Mouse (Mus musculus): Measurements from ENCODE around the gene Vwa8.
"Not testable (repeated sequence)": the region's sequence is repeated elsewhere in the genome, so short reads cannot be mapped to it uniquely, and the experiment has no call there.

Vwa8 gene

DNA sequence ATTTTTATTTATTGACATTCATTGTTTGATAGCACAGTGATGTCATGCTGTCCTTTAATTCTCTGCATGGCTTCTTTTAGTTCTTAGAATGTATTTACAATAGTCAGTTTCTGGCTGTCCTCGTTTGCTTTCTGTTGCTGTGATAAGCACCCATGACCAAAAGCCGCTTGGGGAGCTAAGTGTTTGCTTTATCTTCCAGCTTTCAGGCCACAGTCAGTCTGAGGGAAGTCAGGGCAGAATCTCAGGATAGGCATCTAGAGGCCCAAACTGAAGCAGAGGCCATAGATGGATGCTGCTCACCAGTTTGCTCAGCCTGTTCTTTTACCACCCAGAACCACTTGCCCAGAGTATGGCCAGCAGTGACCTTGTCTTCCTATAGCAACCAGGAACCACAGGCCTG, 28.3 kb downstream of the Vwa8 start:
- ChIA-PET POLR2A (no interaction called here), CTCF (no interaction called here)

DNA sequence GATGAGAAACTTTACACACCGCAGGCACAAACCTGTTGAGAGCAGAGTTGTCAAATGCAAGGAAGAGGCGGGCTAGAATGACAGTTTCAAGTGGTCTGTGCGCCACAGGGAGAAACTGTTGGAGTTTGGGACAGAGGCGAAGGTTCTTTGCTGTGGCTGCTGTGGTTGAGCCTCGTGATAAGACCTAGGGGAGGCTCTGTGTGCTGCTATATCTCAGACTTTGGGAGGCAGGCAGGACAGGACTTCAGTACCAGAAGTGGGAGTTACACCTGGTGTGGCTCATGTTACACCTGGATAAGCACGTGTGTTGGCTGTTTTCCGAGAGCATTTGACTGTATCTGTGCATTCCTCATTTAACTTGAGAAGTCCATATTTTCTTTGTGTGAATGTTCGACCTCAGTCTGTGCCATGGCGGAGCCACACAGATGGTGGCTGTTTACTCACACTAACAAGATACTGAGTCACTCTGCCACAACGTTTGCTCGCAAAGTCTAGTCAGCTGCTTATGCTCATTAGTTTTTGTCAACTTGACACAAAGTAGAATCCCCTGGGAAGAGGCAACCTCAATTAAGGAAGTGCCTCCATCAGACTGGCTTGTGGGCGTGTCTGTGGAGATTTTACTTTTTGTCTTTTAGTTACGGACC, 29.7 kb downstream of the Vwa8 start:
- ChIA-PET CTCF (no interaction called here), POLR2A (interaction anchor here in 1 of 4 experiments (0.6 kb wide), 1 partner anchor 846 kb away, joined by 3 read pairs; no protein-coding TSS in a partner anchor)

DNA sequence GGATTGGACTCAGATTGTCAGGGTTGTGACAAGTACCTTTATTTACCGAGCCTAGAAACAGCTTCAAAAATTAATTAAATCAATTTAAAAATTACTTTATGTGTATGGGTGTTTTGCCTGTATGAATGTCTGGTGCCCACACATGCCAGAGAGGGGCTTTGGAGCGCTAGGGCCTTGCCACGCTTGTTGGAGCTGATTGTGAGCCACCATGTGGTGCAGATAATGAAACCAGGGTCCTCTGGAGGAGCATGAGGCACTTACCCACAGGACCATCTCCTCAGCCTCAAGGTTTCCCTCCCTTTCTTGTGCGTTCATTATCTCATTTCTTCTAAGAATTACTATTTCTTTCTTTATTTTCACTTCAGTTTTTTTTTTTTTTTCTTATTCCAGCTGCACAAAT, 32.0 kb downstream of the Vwa8 start:
- CTCF ChIA-PET, result interaction anchor here in 1 of 4 experiments (0.6 kb wide), 2 partner anchors 340 to 440 kb away, joined by 4 to 6 read pairs; no protein-coding TSS in a partner anchor
- POLR2A ChIA-PET, result interaction anchor here in 3 of 4 experiments (0.6 to 3.2 kb wide), 5 partner anchors 11 to 231 kb away, joined by 3 to 11 read pairs (median 3); no protein-coding TSS in a partner anchor

DNA sequence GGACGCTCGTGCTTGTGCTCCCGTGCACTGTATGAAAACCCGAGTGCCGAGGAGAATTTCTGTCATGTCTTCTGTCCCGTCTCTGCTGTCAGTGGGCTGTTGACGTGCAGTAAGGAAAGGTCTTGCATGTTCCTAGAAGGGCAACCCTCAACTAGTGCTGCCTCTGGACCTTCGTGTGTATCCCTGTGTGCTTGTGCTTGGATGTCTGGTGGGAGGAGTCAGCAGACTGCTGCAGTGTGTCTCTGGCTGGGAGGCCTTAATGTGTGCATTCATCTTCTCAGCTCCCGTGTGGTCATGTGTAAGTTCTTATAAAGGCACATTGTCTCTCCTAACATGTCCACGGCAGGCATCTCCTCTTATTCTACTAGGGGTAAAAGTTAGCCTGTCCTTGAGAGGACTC, 32.7 kb downstream of the Vwa8 start:
- CTCF ChIA-PET, result interaction anchor here in 1 of 4 experiments (0.6 kb wide), 2 partner anchors 340 to 439 kb away, joined by 4 to 6 read pairs; no protein-coding TSS in a partner anchor
- POLR2A ChIA-PET, result interaction anchor here in 3 of 4 experiments (0.6 to 3.2 kb wide), 4 partner anchors 10 to 98 kb away, joined by 3 to 11 read pairs (median 4); no protein-coding TSS in a partner anchor

DNA sequence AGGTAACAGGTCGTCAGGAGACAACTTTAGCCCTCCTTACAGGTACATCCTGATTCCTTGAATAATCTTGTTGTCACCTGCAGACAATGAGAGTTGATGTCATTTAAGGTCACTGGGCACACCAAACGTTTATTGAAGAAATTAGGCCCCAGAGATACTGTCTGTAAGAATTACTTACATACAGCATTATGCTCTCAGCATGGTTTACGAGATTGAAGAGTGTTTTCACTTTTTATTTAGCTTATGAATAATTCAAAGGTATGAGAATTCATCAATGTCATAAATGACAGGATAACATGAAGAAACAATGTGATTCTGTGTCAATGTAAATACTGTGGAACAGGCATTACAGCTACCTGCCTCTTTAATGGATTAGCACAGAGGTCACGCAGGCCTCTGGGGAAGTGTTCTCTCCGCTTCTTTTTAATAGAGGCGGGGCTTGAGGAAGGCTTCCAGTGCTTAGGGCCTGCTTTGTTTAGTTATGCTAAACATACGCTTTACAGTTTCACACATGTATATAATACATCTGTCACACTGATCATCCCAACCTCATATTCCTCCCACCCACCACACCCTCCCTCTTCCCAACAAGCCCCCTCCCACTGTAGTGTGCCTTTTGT, 37.2 kb downstream of the Vwa8 start:
- CTCF ChIA-PET, result interaction anchor here in 1 of 4 experiments (0.7 kb wide), 1 partner anchor 58 kb away, joined by 3 read pairs; no protein-coding TSS in a partner anchor
- POLR2A ChIA-PET, result interaction anchor here in 3 of 4 experiments (0.6 to 1.1 kb wide), 7 partner anchors 16 to 1209 kb away, joined by 3 to 6 read pairs (median 3); no protein-coding TSS in a partner anchor

DNA sequence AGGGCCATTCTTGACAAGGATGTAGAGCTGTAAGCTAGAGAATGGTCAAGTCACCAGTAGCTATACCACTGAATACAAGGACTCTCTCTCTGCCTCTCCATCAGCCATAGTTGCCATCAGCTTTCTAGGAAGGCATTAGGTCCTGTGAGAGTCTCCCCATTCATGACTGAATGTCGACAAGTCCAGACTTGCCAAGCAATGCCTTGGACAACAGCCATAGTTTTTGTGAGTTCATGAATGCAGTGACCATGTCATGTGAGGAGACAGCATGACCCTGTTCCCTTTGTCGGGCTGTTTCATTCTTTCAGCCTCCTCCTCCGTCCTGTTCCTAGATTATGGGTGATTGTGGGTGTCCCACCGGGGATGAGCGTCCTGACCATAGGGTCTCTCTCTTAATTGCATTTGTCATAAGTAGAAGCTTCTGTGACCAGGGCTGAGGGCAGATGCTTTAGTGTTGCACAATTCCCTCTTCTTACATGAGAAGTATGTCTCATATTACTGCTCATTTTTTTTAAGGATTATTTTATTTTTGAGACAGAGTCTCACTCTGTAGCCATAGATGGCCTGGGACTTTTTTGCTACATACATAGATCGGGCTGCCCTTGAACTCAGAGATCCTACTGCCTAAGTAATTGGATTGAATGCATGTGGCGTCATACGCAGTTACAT, 37.8 kb downstream of the Vwa8 start:
- POLR2A ChIA-PET, result interaction anchor here in 3 of 4 experiments (0.6 to 1.1 kb wide), 7 partner anchors 17 to 1210 kb away, joined by 3 to 6 read pairs (median 3); no protein-coding TSS in a partner anchor
- CTCF ChIA-PET, result interaction anchor here in 1 of 4 experiments (0.7 kb wide), 1 partner anchor 59 kb away, joined by 3 read pairs; no protein-coding TSS in a partner anchor

DNA sequence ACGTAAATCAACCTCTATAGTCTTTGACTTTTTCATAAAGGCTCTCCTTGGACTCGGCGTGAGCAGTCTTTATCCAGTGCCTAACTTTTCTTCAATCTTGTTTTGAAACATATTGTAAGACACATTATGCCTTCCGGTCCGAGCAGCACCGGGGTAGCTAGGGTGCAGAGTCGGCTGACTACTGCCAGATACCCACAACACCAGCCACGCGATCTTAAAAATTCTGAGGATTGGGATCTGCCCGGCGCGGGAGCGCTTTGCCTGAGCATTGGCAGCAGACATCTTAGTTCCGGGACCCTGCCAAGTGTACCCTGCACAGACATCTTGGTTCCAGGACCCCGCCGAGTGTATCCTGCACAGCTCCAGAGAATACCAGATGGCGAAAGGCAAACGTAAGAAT, 38.6 kb downstream of the Vwa8 start:
- POLR2A ChIA-PET, CTCF ChIA-PET: not testable (repeated sequence)

DNA sequence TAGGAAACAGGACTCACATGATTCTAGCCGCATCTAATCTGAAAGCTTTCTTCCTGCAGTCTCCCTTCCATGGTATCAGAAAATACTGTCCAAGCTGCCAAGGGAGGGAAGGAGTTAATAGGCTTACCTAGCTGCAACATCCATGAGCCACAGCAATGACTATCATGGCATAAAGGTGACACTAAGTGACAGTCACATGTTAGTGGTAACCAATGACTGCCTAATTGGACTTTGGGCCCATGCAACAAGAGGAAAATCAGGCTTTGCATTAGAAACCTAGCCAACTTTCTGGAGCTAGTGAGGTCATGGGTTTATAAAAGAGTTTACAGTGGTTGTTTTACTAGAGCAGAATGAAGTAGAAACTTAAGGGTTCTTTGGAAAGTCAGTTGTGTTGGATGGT, 46.6 kb downstream of the Vwa8 start:
- POLR2A ChIA-PET, result no interaction called here
- CTCF ChIA-PET, result no interaction called here

DNA sequence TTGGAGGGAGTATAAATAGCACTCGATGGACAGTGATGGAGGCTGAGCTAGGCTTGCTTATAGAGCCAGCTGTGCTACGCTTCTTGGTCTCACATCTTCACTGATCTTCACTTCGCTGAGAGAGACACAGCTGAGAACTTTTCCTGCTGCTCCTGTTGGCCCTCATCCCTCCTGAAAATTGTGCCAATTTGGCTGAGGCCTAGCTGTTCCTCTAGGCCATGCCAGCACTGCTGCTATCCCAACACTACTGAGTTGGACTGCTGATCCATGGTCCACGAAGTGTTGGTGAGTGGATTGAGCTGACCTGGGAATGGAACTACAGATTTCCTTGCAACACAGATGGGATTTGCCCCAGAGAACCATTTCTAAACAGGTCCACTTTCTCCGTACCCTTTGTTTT, 47.4 kb downstream of the Vwa8 start:
- ChIA-PET CTCF (no interaction called here), POLR2A (no interaction called here)

DNA sequence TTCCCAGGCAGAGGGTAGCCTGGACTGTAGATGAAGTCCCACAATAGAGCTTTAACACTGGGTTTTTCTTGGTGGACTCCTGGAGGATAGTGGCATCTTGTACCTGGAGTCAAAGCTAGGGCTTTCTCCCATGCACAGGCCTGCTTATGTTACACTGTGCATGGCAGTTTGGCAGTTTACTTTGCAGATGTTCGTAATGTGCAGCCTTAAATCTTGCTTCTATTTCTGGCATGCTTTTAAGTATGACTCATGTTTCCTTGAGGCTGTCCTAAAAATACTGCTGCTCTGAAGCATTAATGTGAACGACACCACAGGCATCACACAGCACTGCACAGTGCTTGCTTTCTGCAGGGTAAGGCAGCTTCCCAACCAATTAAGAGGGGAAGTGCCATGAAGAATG, 51.9 kb downstream of the Vwa8 start:
- POLR2A ChIA-PET, result no interaction called here
- CTCF ChIA-PET, result no interaction called here

DNA sequence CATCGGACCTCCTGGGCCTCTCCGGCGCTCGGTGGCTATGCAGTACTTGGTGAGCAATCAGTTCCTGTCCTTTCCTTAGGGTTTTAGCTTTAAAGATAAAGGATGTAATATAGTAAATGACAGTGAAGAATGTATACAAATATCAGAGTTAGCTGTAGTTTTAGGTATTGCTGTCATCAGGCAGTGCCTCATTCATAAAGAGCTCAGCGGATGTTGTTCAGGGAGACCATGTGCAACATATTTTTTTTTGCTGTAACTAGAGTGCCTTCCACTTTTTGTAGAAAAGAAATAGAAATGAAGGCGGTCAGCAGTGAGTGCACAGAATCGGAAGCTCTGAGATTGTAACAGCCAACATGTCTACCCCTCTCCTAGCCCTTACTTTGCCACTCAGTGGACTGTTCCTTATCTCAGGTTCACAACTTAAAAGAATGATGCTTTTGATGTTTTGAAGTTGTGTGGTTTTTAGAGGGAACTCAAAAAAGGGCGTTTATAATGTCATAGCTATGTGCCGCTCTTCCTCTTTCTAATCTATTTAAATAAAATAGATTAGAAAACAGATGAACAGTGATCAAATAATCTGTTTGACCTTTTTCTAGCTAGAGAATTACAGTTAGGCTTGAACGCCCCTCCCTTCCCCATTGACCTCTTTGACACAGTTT, 59.5 kb downstream of the Vwa8 start:
- CTCF ChIA-PET, result no interaction called here
- POLR2A ChIA-PET, result no interaction called here

DNA sequence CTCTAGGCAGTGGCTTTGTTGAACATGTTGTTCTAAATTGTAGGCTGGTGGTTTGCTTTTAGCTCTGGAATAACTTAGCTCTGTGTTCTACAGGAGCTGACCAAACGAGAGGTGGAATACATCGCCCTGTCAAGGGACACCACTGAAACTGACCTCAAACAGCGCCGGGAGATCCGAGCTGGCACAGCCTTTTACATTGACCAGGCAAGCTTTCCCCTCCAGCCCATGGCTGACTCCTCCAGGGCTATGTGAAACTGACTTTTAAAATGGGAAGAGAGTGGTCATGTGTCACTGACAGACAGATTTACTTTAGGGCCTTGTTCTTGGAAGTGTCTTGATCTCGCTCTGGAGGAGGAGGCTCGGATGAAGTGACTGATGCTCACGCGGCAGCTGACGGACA, 63.2 kb downstream of the Vwa8 start:
- ChIA-PET CTCF (no interaction called here), POLR2A (no interaction called here)

DNA sequence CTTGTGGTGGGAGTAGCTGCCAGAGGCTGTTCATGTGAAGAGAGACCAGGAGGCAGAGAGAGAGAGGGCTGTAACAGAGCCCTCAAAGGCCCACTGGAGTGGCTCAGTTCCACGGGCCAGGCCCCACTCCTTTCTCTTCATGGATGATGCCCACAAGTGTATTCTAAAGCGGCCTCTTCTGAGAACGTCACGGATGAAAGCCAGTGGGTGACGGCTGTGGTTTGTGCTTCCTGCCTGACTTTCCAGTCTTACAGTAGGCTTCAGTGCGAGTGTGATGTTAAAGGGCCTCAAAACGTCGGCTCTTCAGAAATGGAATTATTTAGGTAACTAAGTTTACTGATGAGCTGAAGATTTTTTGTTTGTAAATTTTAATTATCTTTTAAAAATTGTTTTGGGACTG, 65.3 kb downstream of the Vwa8 start:
- ChIA-PET POLR2A (interaction anchor here in 1 of 4 experiments (0.6 kb wide), 1 partner anchor 208 kb away, joined by 3 read pairs; no protein-coding TSS in a partner anchor), CTCF (no interaction called here)

DNA sequence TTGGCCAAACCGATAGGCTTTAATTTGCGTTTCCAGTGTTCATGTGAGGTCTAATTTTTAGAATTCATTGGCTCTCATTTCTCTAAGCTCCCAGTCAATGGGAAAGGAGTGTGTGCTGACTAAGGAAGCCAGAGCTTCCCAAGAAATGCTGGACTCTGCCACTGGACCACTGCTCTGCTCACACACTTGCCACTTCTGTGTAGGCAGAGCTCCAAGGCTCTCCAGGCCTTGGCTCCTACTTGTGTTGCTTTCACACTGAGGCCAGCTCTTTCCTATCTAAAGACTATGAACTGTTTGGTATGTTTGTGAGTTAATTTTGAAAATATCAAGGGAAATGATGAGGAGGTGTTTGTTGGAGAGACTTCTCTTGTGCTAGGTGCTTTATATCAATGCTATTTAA, 67.8 kb downstream of the Vwa8 start:
- ChIA-PET POLR2A (no interaction called here), CTCF (no interaction called here)

DNA sequence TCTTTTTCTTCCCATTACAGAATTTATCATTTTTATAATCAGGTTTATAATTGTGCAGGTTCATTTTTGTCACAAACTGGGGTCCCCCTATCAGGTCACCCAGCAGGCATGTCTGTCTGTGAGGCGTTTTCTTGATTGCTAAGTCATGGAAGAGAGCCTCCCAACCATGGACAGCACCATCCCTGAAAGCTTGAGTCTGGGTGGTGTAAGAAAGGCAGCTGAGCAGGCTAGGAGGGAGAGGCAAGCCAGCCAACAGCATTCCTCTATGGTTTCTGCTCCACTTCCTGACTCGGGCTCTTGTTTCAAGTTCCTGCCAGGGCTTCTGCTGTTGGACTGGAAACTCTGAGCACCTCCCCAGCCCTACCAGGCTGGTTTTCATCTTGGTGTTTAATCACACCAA, 72.4 kb downstream of the Vwa8 start:
- POLR2A ChIA-PET, result interaction anchor here in 1 of 4 experiments (0.7 kb wide), 1 partner anchor 37 kb away, joined by 4 read pairs; no protein-coding TSS in a partner anchor
- CTCF ChIA-PET, result no interaction called here

DNA sequence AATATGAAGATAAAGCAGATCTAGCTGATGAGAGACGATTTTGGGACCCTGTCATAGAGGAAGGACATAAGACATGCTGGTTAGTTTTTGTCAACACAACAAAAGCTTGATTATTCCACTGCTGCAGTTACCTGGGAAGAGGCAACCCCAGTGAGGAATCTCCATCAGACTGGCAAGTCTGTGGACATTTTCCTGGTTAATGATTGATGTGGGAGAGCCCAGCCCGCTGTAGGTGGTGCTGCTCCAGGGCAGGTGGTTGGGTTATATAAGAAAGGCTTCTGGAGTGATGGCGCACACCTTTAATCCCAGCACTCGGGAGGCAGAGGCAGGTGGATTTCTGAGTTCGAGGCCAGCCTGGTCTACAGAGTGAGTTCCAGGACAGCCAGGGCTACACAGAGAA, 74.8 kb downstream of the Vwa8 start:
- ChIA-PET POLR2A (no interaction called here), CTCF (no interaction called here)

DNA sequence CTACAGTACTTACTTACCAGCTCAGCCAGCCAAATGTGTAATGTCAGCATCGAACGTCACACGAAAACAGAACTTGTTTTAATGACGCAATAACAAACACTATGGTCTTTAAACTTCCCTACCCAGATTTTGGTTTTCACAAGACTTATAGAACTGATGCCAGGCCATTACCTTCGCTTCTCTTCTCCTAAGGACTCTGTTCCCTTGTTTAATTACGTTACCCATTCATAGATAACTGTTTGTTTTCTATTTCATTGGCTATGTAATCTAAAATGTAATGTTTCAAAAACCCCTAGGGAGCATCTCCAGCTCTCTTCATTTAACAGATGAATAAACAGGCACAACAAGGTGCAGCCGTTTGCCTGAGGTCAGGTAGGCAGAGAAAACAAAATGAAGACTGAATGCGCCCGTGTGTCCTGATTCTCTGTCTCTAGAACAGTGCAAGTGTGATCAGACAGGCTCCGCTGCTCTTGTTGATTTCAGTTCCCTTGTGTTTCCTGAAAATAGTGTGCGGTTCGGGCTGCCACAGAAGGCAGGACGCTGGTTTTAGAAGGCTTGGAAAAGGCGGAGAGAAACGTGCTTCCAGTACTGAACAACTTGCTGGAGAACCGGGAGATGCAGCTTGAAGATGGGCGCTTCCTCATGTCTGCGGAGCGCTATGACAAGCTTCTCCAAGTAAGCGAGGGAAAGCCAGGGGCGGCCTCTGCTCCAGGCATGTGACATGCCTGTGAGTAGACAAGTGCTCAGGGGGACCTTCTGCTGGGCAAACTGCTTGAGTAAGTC, 76.1 kb downstream of the Vwa8 start:
- ChIA-PET CTCF (interaction anchor here in 1 of 4 experiments (1.1 kb wide), 1 partner anchor 227 kb away, joined by 3 read pairs; no protein-coding TSS in a partner anchor), POLR2A (interaction anchor here in 2 of 4 experiments (1.0 to 2.0 kb wide), 2 partner anchors 10 kb away, joined by 3 to 5 read pairs; no protein-coding TSS in a partner anchor)

DNA sequence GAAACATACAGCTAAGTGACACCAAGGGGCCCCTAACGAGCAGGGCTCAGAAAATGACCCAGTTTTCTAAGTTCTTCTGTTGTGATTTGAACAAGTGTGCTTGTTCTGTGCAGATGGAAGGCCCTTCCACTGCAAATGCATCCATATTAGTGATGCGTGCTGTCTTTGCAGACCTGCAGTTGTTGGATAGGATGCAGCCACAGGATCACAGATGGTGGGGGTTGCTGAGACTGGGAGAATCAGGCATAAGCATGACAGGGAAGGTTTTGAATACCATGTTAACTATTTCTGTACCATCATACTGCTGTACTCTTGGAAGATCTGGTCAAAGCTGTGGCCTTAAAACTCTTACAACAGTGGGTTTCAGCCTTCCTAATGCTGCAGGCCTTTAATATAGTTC, 83.2 kb downstream of the Vwa8 start:
- ChIA-PET POLR2A (no interaction called here), CTCF (no interaction called here)

DNA sequence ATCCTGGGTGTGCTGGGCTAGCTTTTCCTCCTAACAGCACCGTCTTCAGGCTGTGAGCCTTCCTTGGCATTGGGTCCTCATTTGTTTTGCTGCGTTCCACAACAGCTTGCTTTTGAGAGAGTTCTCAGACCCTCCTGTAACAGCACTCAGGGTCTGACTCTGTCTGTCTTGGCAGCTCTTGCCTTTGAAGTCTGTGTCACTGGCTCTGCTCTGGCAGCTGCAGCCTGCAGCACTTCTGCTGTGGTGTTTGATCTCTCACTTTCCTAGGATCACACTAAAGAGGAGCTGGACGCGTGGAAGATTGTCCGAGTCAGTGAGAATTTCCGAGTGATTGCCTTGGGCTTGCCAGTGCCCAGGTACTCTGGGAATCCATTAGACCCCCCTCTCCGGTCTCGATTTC, 84.5 kb downstream of the Vwa8 start:
- ChIA-PET CTCF (interaction anchor here in 1 of 4 experiments (0.6 kb wide), 1 partner anchor 71 kb away, joined by 4 read pairs; no protein-coding TSS in a partner anchor), POLR2A (no interaction called here)
